Mouse (Mus musculus) kidney, adult 2 months (tissue): ENCODE measurements around the gene Arhgap32.

Experiments
- CTCF ChIP-seq: fragments of 200-500 bp; conservative IDR thresholded peaks from 2 replicates; pipeline ENCODE4 v1.5.1; 2011; ENCODE audit warnings: low read depth, mild to moderate bottlenecking, control low read depth, low read length, moderate library complexity, mixed read lengths; ENCODE audit not compliant: insufficient read depth, insufficient read length
- POLR2A ChIP-seq: fragments of 200-500 bp; IDR thresholded peaks from one replicate; pipeline ENCODE4 v1.6.1; 2011; ENCODE audit warnings: low read depth, low read length, control low read depth

GRCm38 (mm10) chr9:32227034-32227433 is 111.1 kb downstream of the Arhgap32 start:
- no peak for TF ChIP-seq CTCF
- TF ChIP-seq POLR2A, result no peak
